Comparison of ENCODE assay signal across 15 mouse cellular contexts in genomic region chr4:25815783-25816182, GRCm38 (mm10). TPM values are rescaled to one million over a fixed set of nuclear protein-coding genes. Genes with fewer than 3 reads are reported as not detected.
"Had no signal": no experiment of that assay in that cellular context is flagged by ENCODE, and none has a peak within 500 bp of the region (broad histone marks: within the 10 kb centered on the region; RNA-seq: fewer than 3 reads in every experiment).

No protein-coding gene starts in this region.

- H3K27me3 ChIP-seq: midbrain, embryonic 12.5 days; neural tube, embryonic 15.5 days had no signal

- H3K9ac ChIP-seq: liver, embryonic 14.5 days; midbrain, embryonic 12.5 days; neural tube, embryonic 15.5 days had no signal

- H3K27ac ChIP-seq: kidney, postnatal 0 days; layer of hippocampus, adult 2 months; liver, embryonic 14.5 days; midbrain, embryonic 12.5 days; neural tube, embryonic 15.5 days had no signal

- H3K9me3 ChIP-seq: midbrain, embryonic 12.5 days; neural tube, embryonic 15.5 days had no signal

- H3K4me1 ChIP-seq: midbrain, embryonic 12.5 days; neural tube, embryonic 15.5 days had no signal

- DNase-seq: kidney, adult 9 months; kidney, postnatal 36 days; left cerebral cortex, postnatal 4 days; lung, adult 18-20 months; right cerebral cortex, postnatal 4 days; spleen, adult 18-20 months; thymus, adult 2 months; thymus, postnatal 25 days had no signal

- H3K4me2 ChIP-seq: midbrain, embryonic 12.5 days; neural tube, embryonic 15.5 days had no signal

- H3K4me3 ChIP-seq: layer of hippocampus, adult 2 months; midbrain, embryonic 12.5 days; neural tube, embryonic 15.5 days had no signal

- H3K36me3 ChIP-seq: midbrain, embryonic 12.5 days; neural tube, embryonic 15.5 days had no signal

RNA-seq across cellular contexts. Expression of gene Fut9, which starts 15.7 kb away (rescaled TPM):
- total RNA-seq: liver, adult 2 months; megakaryocyte-erythroid progenitor cell, adult 5-6 weeks had no signal
- polyA plus RNA-seq: liver, adult 2 months; liver, embryonic 14.5 days had no signal
